Mouse (Mus musculus): ENCODE measurements around the gene Ovol3.
"Not testable (repeated sequence)": the region's sequence is repeated elsewhere in the genome, so short reads cannot be mapped to it uniquely, and the experiment has no call there.

The Ovol3 gene

DNA sequence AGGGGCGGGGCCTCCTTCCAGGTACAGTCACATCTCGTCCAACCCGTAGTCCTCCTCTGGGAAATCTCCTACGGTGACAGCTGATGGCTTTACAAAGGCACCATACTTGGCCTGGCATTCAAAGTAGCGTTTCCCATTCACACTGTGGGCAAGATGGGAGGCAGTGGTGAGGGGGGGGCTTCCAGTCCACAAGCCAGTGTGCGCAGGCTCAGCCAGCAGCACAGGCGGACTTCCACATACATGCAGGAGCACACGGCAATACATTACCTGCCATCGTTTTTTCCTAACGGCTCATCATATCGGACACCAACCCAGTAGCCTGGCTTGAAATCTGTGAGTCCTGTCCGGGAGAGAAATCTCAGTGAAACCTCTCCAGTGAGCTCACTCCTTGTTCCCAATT lies 11.3 kb downstream of the Ovol3 start:
- no peak for DNase-seq (ENCODE audit: low spot score)

DNA sequence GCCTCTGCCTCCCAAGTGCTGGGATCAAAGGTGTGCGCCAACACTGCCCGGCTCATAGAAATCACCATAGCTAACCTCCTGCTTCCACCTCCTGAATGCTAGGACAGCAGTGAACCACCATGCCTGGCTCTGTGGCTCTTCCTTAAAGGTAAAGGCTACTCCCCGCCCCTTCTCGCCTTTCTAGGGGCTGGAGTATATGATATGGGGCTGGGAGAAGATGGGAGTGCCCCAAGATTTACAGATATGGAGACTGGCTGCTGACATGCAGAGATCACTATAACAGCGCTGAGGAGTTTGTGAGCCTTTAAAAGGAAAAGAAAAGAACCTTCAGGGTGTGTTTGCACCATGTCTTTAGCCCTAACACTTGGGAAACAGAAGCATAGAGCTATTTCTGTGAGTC lies 13.3 kb downstream of the Ovol3 start:
- no peak for DNase-seq (ENCODE audit: low spot score)

DNA sequence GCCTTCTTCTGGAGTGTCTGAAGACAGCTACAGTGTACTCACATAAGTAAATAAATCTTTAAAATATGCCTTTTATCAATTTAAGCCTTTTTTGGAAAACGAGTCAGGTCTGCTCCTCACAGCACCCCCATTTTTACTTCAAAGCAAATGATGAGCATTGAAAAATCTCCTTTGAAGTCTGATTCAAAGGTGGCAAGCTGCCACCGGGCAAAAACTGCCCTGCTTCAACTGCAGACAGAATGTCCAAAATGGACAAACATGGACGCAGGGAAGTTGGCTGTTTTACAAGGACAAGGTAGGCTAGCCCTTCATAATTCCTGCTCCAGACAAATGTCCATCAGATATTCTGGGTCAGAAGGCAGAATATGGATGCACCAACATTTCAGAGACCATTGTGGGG lies 14.1 kb downstream of the Ovol3 start:
- no peak for DNase-seq (ENCODE audit: low spot score)

DNA sequence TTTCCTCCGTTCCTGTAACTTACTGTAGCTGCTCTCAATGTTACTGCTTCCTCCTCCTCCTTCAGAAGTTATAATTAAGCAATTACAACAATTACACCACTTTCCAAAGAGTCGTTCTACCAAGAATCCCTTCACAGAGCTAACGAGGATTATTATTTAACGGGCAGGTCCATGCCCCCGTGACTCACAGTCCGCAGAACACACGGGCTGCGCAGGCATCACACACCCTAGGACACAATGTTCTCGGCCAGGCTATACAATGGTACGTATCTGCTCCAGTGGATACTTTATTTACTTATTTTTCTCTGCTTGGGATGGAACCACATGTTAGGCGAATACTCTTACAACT lies 15.5 kb downstream of the Ovol3 start:
- DNase-seq (ENCODE audit: low spot score): no peak

DNA sequence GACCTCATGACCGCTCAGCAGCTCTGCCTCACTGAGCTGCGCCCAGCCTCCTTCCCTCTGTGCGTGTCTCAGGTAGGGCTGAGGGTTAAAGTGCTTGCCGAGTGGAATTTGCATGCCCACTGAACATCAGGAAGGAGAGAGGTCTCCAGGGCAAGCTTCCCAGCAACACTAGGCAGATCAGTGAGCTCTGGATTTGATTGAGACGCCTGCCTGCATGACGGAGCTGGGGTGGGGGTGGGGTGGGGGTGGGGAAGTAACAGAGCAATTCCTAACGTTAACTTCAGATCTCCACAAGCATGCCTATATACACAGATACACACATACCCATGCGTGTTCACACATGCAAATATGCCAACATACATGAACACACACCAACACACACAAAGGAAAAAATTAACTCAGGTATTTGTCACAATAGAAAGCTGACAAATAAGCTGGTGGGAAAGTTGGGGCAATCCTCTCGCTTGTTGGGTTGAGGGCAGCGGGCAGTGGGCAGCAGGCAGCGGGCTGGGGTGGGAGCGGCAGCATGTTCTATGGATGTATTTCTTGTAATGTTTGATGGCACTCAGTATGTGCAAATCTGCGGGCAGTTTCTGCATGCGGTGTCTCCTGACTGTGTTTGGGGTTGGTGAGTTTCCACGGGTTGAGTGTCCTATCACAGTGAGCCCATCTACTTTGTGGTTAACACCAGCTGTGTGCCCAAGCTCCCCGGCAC lies 16.1 kb downstream of the Ovol3 start:
- peak; percentile 29 for DNase-seq (ENCODE audit: low spot score)

DNA sequence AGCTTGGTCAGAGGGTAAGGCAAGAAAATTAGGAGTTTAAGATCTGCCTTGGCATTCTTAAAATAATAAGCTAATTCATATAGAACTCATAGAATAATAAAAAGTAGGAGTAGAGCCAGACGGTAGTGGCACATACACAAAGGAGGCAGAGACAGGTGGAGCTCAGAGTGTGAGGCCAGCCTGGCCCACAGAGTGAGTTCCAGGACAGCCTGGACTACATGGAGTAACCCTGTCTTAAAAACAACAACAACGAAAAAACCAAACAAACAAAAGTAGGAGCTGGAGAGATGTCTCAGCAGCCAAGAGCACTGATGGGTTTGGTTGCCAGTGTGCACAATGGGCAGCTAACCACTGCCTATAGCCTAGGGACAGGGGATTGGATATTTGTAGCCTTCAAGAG lies 18.2 kb downstream of the Ovol3 start:
- no peak for DNase-seq (ENCODE audit: low spot score)

DNA sequence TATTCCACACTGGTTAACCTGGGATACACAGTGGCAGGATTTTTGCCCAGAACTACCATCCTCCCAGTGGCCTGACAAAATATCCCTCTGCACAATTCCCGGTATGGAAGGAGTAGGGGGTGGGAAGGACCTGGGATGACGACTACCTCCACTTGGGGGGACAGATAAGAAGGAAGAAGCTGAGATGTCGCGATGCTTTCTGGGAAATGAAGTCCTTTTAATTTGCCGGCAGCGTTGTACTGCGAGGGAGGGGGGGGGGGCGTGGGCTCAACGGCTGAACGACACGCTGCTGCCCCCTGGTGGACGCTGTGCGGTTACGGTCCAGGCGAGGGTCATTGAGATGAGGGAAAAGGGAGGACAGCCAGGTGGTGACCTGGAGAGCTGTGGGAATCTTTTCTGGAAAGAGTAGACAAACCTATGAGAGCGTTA lies 18.8 kb downstream of the Ovol3 start:
- peak; percentile 65 for DNase-seq (ENCODE audit: low spot score)

DNA sequence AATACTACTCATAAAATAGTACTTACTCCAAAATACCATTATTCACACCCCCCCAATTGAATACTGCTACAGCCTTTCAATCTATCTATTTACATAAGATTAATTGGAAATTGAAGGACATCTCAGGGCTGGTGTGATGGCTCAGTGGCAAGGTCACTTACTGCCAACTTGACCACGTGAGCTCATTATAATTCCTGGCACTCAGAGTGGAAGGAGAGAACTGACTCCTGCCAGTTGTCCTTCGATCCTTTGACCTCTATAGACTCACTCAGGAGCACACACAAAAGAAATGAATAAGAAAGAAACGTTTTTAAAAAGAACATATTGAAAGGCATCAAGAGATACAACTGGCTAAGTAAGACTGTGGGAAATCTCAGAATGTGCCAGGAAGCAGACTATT lies 19.6 kb downstream of the Ovol3 start:
- DNase-seq (ENCODE audit: low spot score): no peak

DNA sequence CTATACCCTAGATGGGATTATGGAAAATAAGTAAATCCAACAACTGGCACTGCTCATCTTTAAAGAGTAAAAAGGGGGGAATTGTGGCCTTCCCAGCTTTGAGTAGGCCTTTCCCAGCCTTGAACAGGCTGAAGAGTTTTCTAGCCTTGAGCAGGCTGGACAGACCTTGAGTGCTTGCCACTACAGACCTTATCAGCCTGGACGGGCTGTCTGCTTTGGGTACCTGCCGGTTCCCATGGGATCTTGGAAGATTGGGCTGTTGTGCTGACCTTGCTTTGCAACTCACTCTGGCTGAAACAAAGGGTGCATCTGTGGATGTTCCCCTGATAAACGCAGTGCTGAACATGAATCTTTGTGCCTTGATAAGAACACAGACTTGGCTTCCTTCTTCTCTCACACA lies 21.6 kb downstream of the Ovol3 start:
- no peak for DNase-seq (ENCODE audit: low spot score)

DNA sequence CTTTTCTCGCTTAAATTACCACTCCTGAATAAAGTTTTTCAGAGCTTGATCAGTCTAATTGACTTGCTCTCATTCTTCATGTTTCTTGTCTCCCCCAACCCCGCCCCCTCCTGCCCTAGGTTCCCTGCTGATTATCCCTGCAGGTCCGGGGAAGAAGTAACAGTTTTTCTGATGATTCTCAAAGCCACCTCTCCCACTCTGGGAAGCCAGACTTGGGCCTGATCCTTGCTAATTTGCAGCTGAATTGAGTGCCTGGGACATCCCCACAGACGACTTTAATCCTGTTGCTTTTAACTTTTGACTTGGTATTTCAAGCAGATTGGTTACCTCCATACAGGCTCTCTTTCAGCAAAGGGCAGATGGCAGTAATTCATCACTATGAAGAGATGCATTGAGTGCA lies 24.5 kb downstream of the Ovol3 start:
- DNase-seq (ENCODE audit: low spot score): no peak

DNA sequence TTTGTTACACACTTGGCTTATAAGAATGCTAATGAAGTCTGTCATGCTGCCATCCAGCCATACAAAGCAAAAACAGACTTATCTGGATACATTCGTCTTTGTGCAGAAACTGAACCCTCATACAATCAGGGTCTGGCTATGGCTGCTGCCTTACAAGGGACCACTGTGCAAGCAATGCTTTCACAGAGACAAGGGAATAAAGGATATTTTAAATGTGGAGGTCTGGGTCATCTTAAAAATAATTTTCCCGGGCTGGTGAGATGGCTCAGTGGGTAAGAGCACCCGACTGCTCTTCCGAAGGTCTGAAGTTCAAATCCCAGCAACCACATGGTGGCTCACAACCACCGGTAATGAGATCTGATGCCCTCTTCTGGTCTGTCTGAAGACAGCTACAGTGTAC lies 29.2 kb downstream of the Ovol3 start:
- DNase-seq (ENCODE audit: low spot score): not testable (repeated sequence)

DNA sequence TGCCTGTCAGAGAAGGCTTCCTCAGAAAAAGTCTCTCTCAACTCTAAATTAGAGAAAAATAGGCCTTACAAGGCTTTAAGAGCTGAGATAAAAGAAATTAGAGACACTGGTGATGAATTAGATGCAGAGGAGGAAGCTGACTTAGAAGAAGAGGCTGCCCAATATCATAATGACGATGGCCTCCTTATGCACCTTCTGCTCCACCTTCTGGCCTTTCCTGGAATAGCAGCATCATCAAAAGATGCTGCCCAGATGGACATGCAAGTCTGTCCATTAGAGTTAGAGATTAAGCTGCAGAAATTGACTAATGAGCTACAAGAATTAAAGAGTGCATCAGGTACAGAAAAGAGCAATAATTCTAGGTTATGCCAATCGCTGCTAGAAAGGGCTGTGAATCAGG lies 30.1 kb downstream of the Ovol3 start:
- DNase-seq (ENCODE audit: low spot score): peak; percentile 74

DNA sequence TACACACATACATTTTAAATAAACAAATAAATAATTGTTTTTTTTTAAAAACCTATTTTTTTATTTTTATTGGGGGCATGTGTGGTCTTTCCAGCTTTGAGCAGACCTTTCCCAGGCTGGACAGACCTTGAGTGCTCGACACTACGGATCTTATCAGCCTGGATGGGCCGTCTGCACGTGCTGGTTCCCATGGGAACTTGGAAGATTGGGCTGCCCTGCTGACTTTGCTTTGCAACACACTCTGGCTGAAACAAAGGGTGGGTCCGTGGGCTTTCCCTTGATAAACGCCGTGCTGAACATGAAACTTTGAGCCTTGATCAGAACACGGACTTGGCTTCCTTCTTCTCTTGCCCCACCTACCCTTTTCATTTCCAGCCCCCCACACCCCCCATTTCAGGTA lies 31.1 kb downstream of the Ovol3 start:
- no peak for DNase-seq (ENCODE audit: low spot score)

DNA sequence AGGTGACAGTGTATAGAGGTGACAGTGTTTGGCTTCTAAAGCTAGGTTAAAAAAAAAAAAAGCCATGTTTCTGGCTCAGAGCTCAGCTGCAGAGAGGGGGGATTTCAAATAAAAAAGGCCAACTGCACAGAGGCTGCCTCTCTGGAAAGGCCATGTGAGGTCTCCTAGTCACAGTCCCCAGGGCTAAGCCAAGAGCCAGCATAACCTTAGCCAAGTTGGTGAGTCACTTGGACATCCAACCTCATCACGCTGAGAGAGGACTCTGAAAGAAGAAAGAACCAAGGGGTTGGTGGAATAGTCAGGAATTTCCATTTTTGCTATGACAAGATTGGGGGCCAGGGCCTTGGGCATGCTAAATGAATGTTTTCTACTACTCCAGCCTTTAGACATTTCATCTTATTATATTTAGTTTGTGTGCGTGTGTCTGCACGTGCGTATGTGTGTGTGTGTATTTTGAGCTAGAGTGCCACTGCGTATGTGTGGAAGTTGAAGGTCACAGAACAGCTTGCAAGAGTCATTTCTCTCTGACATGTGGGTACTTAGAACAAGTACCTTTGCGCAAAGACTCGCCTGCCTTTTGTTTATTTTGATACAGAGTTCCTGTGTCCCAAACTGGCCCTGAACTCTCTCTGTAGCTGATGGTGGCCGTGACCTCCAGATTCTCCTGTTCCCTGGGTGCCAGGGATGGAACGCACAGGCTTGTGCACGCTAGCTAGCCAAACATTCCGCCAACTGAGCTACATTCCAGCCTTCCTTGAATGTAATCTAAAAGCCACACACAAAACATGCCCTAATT lies 32.4 kb downstream of the Ovol3 start:
- DNase-seq (ENCODE audit: low spot score): no peak

DNA sequence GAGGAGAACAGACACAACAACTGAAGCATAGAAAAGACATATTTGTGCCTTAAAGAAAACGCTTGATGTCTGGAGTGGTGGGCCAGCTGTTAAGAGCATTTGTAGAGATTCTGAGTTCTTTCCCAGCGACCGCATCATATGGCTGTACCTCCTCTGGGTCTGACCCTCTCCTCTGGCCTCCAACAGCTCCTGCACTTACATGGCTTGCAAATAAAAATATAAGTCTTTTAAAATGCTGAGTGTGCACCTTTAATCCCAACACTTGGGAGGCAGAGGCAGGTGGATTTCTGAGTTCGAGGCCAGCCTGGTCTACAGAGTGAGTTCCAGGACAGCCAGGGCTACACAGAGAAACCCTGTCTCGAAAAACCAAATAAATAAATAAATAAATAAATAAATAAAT lies 34.9 kb downstream of the Ovol3 start:
- not testable (repeated sequence) for DNase-seq (ENCODE audit: low spot score)

DNA sequence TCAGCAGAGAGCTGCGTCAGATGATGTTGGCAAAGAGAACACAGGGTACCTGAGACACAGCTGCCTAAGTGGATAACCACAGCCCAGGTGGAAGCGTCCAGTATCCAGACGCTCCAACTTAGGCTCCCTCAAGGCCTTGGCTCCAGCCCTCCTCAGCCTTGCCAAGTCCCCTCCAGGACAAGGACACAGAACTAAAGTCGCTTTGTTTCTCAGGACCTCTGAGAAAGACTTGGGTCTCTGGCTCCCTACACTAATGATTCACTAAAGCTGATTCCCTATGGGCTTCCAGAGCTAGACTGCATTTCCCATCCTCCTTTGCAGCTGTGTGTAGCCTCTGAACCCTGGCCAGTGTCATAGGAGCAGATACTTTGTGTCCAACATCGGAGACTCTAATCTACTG lies 35.3 kb downstream of the Ovol3 start:
- DNase-seq (ENCODE audit: low spot score): no peak

DNA sequence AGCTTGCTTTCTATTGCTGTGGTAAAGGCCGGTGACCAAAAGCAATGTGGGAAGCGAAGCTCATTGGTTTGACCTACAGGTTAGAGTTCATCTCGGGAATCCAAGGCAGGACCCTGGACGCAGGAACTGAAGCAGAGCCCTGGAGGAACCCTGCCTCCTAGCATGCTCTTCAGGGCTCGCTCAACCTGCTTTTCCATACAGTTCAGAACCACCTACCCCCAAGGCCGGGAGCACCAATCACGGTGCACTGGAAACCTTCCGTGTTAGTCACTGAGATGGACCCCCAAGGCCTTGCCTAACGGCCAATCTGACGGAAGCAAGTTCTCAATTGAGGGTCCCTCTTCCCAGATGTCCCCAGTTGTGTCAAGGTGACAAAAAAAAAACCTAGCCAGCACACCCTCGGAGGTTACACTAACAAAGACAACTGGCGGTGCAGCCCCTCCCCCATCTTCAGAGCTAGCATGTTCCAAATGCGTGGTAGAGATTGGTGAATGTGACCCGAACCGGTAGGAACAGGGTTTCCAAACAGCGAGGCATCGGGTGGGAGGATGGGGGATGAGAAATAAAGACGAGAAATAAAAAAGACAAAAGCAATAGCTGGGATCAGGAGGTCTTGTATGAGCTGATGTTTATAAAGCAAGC lies 35.9 kb downstream of the Ovol3 start:
- no peak for DNase-seq (ENCODE audit: low spot score)

DNA sequence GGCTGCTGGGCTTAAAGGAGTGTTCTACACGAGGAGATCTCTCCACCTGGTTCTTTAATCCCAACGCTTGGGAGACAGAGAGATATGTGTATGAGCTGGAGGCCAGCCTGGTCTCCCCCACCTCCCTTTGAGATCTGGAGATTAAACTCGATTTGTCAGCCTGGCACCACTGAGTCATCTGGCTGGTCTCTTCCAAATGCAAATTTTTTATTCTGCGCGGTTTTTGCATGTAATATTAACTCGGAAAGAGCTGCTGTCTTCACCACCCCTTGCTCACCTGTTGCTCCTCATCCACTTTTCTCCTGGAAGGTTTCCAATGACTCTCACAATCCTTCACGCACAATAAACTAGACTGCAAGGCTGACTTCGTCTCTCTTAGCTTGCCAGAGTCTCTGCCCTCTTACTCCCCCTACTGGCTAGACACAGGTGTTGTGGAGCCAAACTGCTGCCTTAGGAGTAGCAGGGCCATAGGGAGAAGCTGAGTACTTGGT lies 37.0 kb downstream of the Ovol3 start, which contains the start of gene Capns1:
TSS of gene Capns1 (minus strand) at position 331 of the 491 bp plus-strand sequence.
- peak; percentile 57 for DNase-seq (ENCODE audit: low spot score)

DNA sequence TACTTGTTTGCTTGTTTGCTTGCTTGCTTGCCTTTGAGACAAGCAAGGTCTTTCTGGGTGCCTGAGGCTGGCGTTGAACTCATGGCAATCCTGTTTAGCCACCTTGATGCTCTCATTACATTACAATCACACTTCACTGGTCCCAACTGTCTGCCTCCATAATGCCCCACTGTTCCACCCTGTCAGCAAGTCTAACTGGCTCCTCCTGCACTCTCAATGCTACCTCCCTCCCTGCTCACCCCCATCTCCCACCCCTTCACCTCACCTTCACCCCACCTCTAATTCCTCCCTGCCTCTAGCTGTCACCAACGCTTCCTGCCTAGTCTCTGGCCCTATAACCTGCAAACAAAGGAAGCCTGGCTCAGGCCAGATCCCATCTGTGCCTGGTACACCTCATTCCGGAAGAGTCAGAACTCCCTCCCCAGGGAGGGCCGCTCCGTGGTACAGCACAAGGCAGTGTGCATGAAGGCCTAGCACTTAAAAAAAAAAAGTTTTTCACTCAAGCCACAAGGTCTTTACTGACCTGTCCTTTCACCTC lies 37.9 kb downstream of the Ovol3 start:
- no peak for DNase-seq (ENCODE audit: low spot score)

DNA sequence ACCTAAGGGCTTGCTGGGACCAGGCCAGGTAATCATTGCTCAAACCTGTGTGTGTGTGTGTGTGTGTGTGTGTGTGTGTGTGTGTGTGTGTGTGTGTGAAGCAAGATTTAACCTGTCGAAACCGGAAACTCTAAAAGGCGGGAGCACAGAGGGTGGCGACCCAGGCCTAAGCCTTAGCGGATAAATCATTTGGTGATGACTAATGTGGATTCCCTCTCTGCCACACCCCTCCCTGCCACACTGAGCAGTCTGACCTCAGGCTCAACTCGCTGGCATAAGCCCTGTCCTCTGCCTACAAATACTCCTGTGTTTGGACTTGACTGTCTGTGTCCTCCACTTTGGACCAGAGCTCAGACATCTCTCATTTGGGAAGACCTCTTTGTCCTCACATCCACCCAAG lies 39.4 kb downstream of the Ovol3 start:
- no peak for DNase-seq (ENCODE audit: low spot score)

DNA sequence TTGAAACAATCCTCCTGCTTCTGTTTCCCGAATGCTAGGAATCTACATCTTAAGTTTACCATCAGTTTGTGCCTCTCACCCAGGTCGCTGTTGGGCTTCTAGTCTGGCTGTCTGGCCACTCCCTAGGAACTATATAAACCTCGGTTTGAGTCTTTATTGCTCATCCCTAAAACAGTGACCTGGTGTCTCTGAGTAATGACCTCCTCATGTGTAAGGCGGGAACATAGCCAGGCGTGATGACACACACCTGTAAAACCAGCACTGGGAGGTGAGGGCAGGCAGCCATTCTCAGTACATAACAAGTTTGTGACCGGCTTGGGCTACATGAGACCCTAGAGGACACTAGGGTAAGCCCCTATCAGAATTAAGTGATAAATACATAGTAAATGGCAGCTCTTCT lies 40.1 kb downstream of the Ovol3 start:
- DNase-seq (ENCODE audit: low spot score): no peak

DNA sequence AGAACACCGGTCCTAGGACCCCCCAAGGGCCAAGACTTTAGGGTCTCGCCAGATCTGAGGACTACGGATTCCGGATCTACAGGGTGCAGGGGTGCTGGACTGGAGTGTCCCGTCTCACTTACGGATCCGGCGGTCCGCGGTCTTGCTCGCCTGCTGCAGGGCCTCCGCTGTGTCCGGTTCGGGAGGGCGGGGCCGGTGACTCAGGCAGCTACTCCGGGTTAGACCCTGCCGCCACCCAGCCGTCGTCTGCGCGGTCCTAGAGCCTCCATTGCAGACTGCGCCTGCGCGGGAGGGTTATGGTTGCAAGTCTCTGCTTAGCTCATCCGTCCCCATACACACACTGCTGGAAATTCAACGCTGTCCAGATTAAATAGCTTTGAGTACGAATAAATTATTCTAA lies 40.6 kb downstream of the Ovol3 start:
- DNase-seq (ENCODE audit: low spot score): peak; percentile 94

Data from layer of hippocampus, adult 11-12 months (tissue).